Mouse (Mus musculus): ENCODE data around the gene Alox5ap. TPM values are rescaled to one million over a fixed set of nuclear protein-coding genes. Genes with fewer than 3 reads are reported as not detected.

The Alox5ap gene
- polyA plus RNA-seq, 1 experiment, result 8.2 TPM

DNA sequence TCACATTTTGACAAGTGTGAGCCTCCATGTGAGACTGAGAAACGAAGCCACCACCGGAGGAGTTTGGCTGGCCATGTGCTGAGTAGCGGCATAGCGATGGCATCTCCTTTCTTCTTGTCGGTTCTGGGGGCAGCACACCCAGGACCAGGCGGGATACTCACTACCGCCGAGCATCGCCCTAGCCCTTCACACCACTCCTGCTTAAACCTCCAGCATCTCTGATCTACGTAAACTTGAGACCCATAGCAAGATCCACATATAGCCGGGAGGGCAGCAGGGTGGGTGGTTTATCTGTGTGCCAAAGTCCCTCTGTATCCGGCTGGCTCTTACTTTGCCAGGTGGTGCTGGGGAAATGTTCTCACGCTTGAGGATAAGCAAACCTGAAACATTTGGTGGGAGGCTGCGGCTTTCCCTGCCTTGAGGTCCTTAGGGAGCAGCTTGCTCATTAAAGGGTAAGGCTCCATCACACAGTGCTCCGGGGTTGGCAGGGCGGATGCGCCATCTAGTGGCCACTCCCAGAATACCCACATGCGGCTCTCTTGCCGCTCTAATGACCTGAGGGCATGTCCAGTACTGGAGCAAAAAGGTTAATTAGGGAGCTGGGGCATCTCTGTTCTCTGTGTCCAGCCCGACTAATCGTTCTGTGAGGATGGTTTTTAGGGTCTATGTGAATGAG is 71.1 kb downstream of the Alox5ap start:
- Histone ChIP-seq H3K4me3 (ENCODE audit: insufficient read depth, poor library complexity, severe bottlenecking) (no peak overlapping the region), H3K79me3 (ENCODE audit: low read depth) (no peaks in the 10 kb centered on the region), H3K36me3 (ENCODE audit: control insufficient read depth, insufficient read depth) (no peaks in the 10 kb centered on the region), H3K79me2 (ENCODE audit: control insufficient read depth, insufficient read depth) (no peaks in the 10 kb centered on the region), H3K27me3 (ENCODE audit: control insufficient read depth, insufficient read depth, insufficient read length) (no peaks in the 10 kb centered on the region), H3ac (ENCODE audit: control insufficient read depth, insufficient read length, low read depth) (no peak overlapping the region)
- TF ChIP-seq CTCF (IDR thresholded peaks at IDR 0.05; ENCODE audit: control insufficient read depth, insufficient read depth, insufficient read length) (peak; percentile 74), MYOD1 (IDR thresholded peaks at IDR 0.05; ENCODE audit: control insufficient read depth, insufficient read length, low read depth) (no peak), MYOG (IDR thresholded peaks at IDR 0.05; ENCODE audit: control insufficient read depth, extremely low read depth, insufficient read length) (no peak), USF1 (IDR thresholded peaks at IDR 0.05; ENCODE audit: low read depth) (no peak), FOSL1 (IDR thresholded peaks at IDR 0.05; ENCODE audit: insufficient read depth, low read length, poor library complexity, severe bottlenecking) (no peak), CEBPB (IDR thresholded peaks at IDR 0.05; ENCODE audit: low read depth) (no peak), MAX (IDR thresholded peaks at IDR 0.05) (peak; percentile 37)

DNA sequence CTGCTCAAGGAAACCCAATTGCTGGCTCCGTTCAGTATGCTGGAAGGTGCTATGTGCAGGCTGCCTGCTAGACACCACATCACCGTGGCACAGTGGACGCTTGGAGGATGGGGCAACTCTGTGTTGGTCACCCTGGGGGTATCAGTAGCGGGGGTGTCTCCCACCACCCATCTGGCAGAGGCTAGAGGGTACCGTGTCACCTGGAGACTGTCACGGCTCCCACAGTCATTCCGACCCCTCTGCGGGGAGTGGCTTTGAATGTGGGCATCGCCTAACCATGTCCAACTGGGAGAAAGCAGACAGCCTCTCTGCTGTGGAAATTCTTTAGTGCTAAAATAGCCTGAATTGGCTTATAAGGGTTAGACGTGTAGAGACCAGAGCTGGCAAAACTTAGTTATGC is 72.6 kb downstream of the Alox5ap start:
- Histone ChIP-seq H3K36me3 (ENCODE audit: control insufficient read depth, insufficient read depth) (no peaks in the 10 kb centered on the region), H3ac (ENCODE audit: control insufficient read depth, insufficient read length, low read depth) (no peak overlapping the region), H3K4me3 (ENCODE audit: insufficient read depth, poor library complexity, severe bottlenecking) (no peak overlapping the region), H3K27me3 (ENCODE audit: control insufficient read depth, insufficient read depth, insufficient read length) (no peaks in the 10 kb centered on the region), H3K79me3 (ENCODE audit: low read depth) (no peaks in the 10 kb centered on the region), H3K79me2 (ENCODE audit: control insufficient read depth, insufficient read depth) (no peaks in the 10 kb centered on the region)
- no peak for TF ChIP-seq MYOG (IDR thresholded peaks at IDR 0.05; ENCODE audit: control insufficient read depth, extremely low read depth, insufficient read length)
- TF ChIP-seq CEBPB (IDR thresholded peaks at IDR 0.05; ENCODE audit: low read depth), result no peak
- TF ChIP-seq MAX (IDR thresholded peaks at IDR 0.05), result no peak
- no peak for TF ChIP-seq CTCF (IDR thresholded peaks at IDR 0.05; ENCODE audit: control insufficient read depth, insufficient read depth, insufficient read length)
- TF ChIP-seq USF1 (IDR thresholded peaks at IDR 0.05; ENCODE audit: low read depth), result no peak
- no peak for TF ChIP-seq MYOD1 (IDR thresholded peaks at IDR 0.05; ENCODE audit: control insufficient read depth, insufficient read length, low read depth)
- no peak for TF ChIP-seq FOSL1 (IDR thresholded peaks at IDR 0.05; ENCODE audit: insufficient read depth, low read length, poor library complexity, severe bottlenecking)

Small RNA genes within 50 kb of the gene (microRNA-seq; reads per million reads assigned to microRNA genes)
- gene Gm24105 (ENCODE audit: borderline microRNAs expressed), result not detected

Other genes with a start within 250 kb of the Alox5ap start
- 17.8 TPM for gene Uspl1, start 80.4 kb upstream of the Alox5ap start, polyA plus RNA-seq (2012; fragmentation: generic; extraction: Trizol)
- 185 TPM for gene Hmgb1, start 80.3 kb upstream of the Alox5ap start, polyA plus RNA-seq (2012; fragmentation: generic; extraction: Trizol)
- gene Medag, start 147.0 kb downstream of the Alox5ap start, polyA plus RNA-seq (2012; fragmentation: generic; extraction: Trizol), result 0.09 TPM
- gene Tex26, start 174.9 kb downstream of the Alox5ap start, polyA plus RNA-seq (2012; fragmentation: generic; extraction: Trizol), result 0.28 TPM